Mouse (Mus musculus) liver, postnatal 0 days (tissue): ENCODE data around the gene Cdk14.

ENCODE experiments used
- CTCF ChIP-seq: sonication (generic); IDR thresholded peaks from 2 replicates; pipeline ENCODE4 v1.5.1; 2016; ENCODE audit warnings: antibody characterized with exemption, low read depth
- EP300 ChIP-seq: IDR thresholded peaks from 2 replicates; pipeline ENCODE4 v1.6.1; 2016; ENCODE audit warnings: antibody characterized with exemption, low read depth, mild to moderate bottlenecking

DNA sequence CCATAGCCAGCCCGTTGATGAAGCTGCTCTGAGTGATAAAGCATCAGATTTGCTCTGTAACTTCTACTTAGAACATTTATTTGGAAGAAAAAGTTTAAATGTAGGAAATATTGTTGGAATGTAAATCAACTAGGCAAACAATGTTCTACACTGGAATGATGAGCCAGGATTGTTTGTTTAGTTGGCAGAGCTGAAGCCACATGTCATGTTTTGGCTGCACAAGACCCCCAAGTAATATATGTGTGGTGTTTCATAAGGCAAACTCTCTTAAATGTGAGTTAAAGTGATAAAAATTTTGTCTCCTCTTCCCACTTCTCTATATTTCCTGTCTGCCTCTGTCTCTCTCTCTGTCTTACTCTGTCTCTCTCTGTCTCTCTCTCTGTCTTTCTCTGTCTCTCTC lies 291.3 kb downstream of the Cdk14 start:
- TF ChIP-seq CTCF (no peak), EP300 (no peak)
